Comparison of ENCODE assay signal across 12 mouse cellular contexts in genomic region chr10:12879313-12879695, GRCm38 (mm10). TPM values are rescaled to one million over a fixed set of nuclear protein-coding genes. Genes with fewer than 3 reads are reported as not detected.
A peak's percentile ranks its signal among the peaks of the same experiment; 100 is the strongest.
DNase-seq lines count a peak whose midpoint lies in the region; ATAC-seq lines count a peak whose summit lies in the region.
"Had no signal": no experiment of that assay in that cellular context is flagged by ENCODE, and none has a peak within 500 bp of the region (broad histone marks: within the 10 kb centered on the region; RNA-seq: fewer than 3 reads in every experiment).

No protein-coding gene starts in this region.

- intact Hi-C loops in left cerebral cortex, postnatal 25 days (cut with DNase I), result no loop called here
- intact Hi-C loops in left cerebral cortex, postnatal 10 days (cut with DNase I), result no loop called here

- no peaks in the 10 kb centered on the region for H3K36me3 ChIP-seq in hindbrain, embryonic 10.5 days
- no peaks in the 10 kb centered on the region for H3K36me3 ChIP-seq in hindbrain, embryonic 16.5 days (ENCODE audit: control insufficient read depth, insufficient read depth, low read length)
- H3K36me3 ChIP-seq in neural tube, embryonic 12.5 days, result no peaks in the 10 kb centered on the region
- no peaks in the 10 kb centered on the region for H3K36me3 ChIP-seq in neural tube, embryonic 15.5 days
- no peaks in the 10 kb centered on the region for H3K36me3 ChIP-seq in forebrain, embryonic 12.5 days (replicated peaks)
- H3K36me3 ChIP-seq: liver, embryonic 15.5 days had no signal

- H3K4me2 ChIP-seq in hindbrain, embryonic 16.5 days (ENCODE audit: low read length), result no peak overlapping the region
- H3K4me2 ChIP-seq in neural tube, embryonic 12.5 days (replicated peaks), result peak overlapping the region; percentile 30; the same call in 1 of the 2 replicates
- H3K4me2 ChIP-seq in neural tube, embryonic 15.5 days, result no peak overlapping the region
- H3K4me2 ChIP-seq in forebrain, embryonic 12.5 days, result peak overlapping the region; percentile 38; the same call in 1 of the 2 replicates
- H3K4me2 ChIP-seq: liver, embryonic 15.5 days had no signal

- peak overlapping the region; percentile 40 for H3K4me3 ChIP-seq in hindbrain, embryonic 10.5 days
- H3K4me3 ChIP-seq in hindbrain, embryonic 16.5 days (ENCODE audit: low read length), result no peak overlapping the region
- H3K4me3 ChIP-seq in neural tube, embryonic 12.5 days, result no peak overlapping the region
- H3K4me3 ChIP-seq in neural tube, embryonic 15.5 days (replicated peaks), result no peak overlapping the region
- H3K4me3 ChIP-seq in forebrain, embryonic 12.5 days (replicated peaks), result no peak overlapping the region
- H3K4me3 ChIP-seq: erythroblast, embryonic 14.5 days; liver, embryonic 15.5 days had no signal

- WGBS in hindbrain, embryonic 10.5 days, result 2% methylated on average over 3 of the region's 3 CpGs
- 9% methylated on average over 3 of the region's 3 CpGs for WGBS in hindbrain, embryonic 16.5 days
- WGBS in neural tube, embryonic 12.5 days, result 3% methylated on average over 3 of the region's 3 CpGs
- WGBS in neural tube, embryonic 15.5 days, result 6% methylated on average over 3 of the region's 3 CpGs
- 5% methylated on average over 3 of the region's 3 CpGs for WGBS in forebrain, embryonic 12.5 days

- no peaks in the 10 kb centered on the region for H3K27me3 ChIP-seq in hindbrain, embryonic 10.5 days (ENCODE audit: insufficient read depth, poor library complexity, severe bottlenecking)
- no peaks in the 10 kb centered on the region; the same call in 1 of the 2 replicates for H3K27me3 ChIP-seq in hindbrain, embryonic 16.5 days (replicated peaks; ENCODE audit: control insufficient read depth, insufficient read depth, low read length)
- H3K27me3 ChIP-seq in neural tube, embryonic 12.5 days (replicated peaks), result no peaks in the 10 kb centered on the region
- 0 out of 2 replicates have a peak, but pooled peaks cover 3% of the 10 kb centered on the region for H3K27me3 ChIP-seq in neural tube, embryonic 15.5 days (replicated peaks)
- peaks cover 6% of the 10 kb centered on the region; the same call in 1 of the 2 replicates for H3K27me3 ChIP-seq in forebrain, embryonic 12.5 days
- H3K27me3 ChIP-seq: liver, embryonic 15.5 days had no signal

- peaks cover 23% of the 10 kb centered on the region for H3K4me1 ChIP-seq in hindbrain, embryonic 10.5 days (replicated peaks)
- H3K4me1 ChIP-seq in hindbrain, embryonic 16.5 days (ENCODE audit: control insufficient read depth, insufficient read depth, low read depth, low read length), result no peaks in the 10 kb centered on the region
- no peaks in the 10 kb centered on the region for H3K4me1 ChIP-seq in neural tube, embryonic 12.5 days
- H3K4me1 ChIP-seq in neural tube, embryonic 15.5 days, result peaks cover 3% of the 10 kb centered on the region
- H3K4me1 ChIP-seq in forebrain, embryonic 12.5 days, result peaks cover 12% of the 10 kb centered on the region

- DNase-seq in hindbrain, embryonic 10.5 days (ENCODE audit: low spot score), result peak; percentile 18
- DNase-seq in left cerebral cortex, postnatal 25 days (ENCODE audit: low spot score in 2 of 2), result no peak
- no peak for DNase-seq in left cerebral cortex, postnatal 10 days (ENCODE audit: extremely low spot score in 1 of 2, low spot score in 2 of 2)
- no peak for DNase-seq in gastrocnemius, postnatal 25 days
- DNase-seq: cerebellum, postnatal 10 days; right cerebral cortex, postnatal 25 days had no signal

- H3K9me3 ChIP-seq in hindbrain, embryonic 10.5 days, result no peaks in the 10 kb centered on the region
- no peaks in the 10 kb centered on the region for H3K9me3 ChIP-seq in hindbrain, embryonic 16.5 days (ENCODE audit: control insufficient read depth, low read length)
- no peaks in the 10 kb centered on the region for H3K9me3 ChIP-seq in neural tube, embryonic 12.5 days
- no peaks in the 10 kb centered on the region for H3K9me3 ChIP-seq in neural tube, embryonic 15.5 days (replicated peaks)
- no peaks in the 10 kb centered on the region for H3K9me3 ChIP-seq in forebrain, embryonic 12.5 days
- H3K9me3 ChIP-seq: liver, embryonic 15.5 days had no signal

- H3K9ac ChIP-seq in hindbrain, embryonic 16.5 days (ENCODE audit: low read depth, low read length), result no peak overlapping the region
- H3K9ac ChIP-seq in neural tube, embryonic 12.5 days, result no peak overlapping the region
- no peak overlapping the region for H3K9ac ChIP-seq in neural tube, embryonic 15.5 days (replicated peaks)
- H3K9ac ChIP-seq in forebrain, embryonic 12.5 days, result no peak overlapping the region
- H3K9ac ChIP-seq: liver, embryonic 15.5 days had no signal

- H3K27ac ChIP-seq in hindbrain, embryonic 10.5 days, result peak overlapping the region; percentile 86
- H3K27ac ChIP-seq in hindbrain, embryonic 16.5 days (ENCODE audit: low read depth, low read length), result no peak overlapping the region
- H3K27ac ChIP-seq in neural tube, embryonic 12.5 days, result no peak overlapping the region
- no peak overlapping the region for H3K27ac ChIP-seq in neural tube, embryonic 15.5 days (replicated peaks)
- no peak overlapping the region for H3K27ac ChIP-seq in forebrain, embryonic 12.5 days
- H3K27ac ChIP-seq: liver, embryonic 15.5 days had no signal

- ATAC-seq in hindbrain, embryonic 16.5 days, result no peak
- ATAC-seq in neural tube, embryonic 12.5 days (ENCODE audit: low FRiP score, low read depth), result no peak
- no peak for ATAC-seq in neural tube, embryonic 15.5 days (ENCODE audit: low FRiP score)
- peak; percentile 63; the same call in 1 of the 2 replicates for ATAC-seq in forebrain, embryonic 12.5 days (ENCODE audit: low FRiP score)

RNA-seq across cellular contexts. Expression of gene Utrn, which starts 10.1 kb away (rescaled TPM):
- polyA plus RNA-seq in hindbrain, embryonic 10.5 days (2016; fragmentation: Nextera tagmentation; extraction: Ambion mirVana), result 38.7 and 52.9 TPM in 2 replicates
- 25.4 and 25.7 TPM in 2 replicates for polyA plus RNA-seq in hindbrain, embryonic 16.5 days (2015; fragmentation: Nextera tagmentation; extraction: Ambion mirVana)
- 44.4 and 44.6 TPM in 2 replicates for polyA plus RNA-seq in neural tube, embryonic 12.5 days (2016; fragmentation: Nextera tagmentation; extraction: Ambion mirVana)
- polyA plus RNA-seq in neural tube, embryonic 15.5 days (2015; fragmentation: Nextera tagmentation; extraction: Ambion mirVana), result 27.5 and 36.5 TPM in 2 replicates
- 30.2 and 34.3 TPM in 2 replicates for polyA plus RNA-seq in forebrain, embryonic 12.5 days (2016; fragmentation: Nextera tagmentation; extraction: Ambion mirVana)
- 10 to 100 TPM; 53.8 to 58.0 TPM for total RNA-seq in left cerebral cortex, postnatal 25 days (2021)
- 10 to 100 TPM; 41.5 to 42.8 TPM for total RNA-seq in left cerebral cortex, postnatal 10 days (2021)
- total RNA-seq in gastrocnemius, postnatal 25 days (2021), result 10 to 100 TPM; 29.6 to 39.0 TPM

Comparison
In these comparisons a context has a peak if more than half of its experiments do, and no peak if none do; other contexts are left out.
1. H3K4me2 ChIP-seq: peak in neural tube, embryonic 12.5 days (single experiment) and forebrain, embryonic 12.5 days (single experiment); none in hindbrain, embryonic 16.5 days (single experiment) and neural tube, embryonic 15.5 days (single experiment).